Mouse (Mus musculus) E14TG2a.4 (cell line): ENCODE data around the gene Scfd2.

Experiments
- H3K27me3 ChIP-seq: 2 replicates; pipeline ENCODE4 v1.6.1; 2014; ENCODE audit warnings: low read length, control low read depth; ENCODE audit not compliant: insufficient read depth
- H3K36me3 ChIP-seq: 2 replicates; pipeline ENCODE4 v1.6.1; 2014; ENCODE audit warnings: low read length, control low read depth; ENCODE audit not compliant: insufficient read depth
- H3K4me1 ChIP-seq: replicated peaks from 2 replicates; pipeline ENCODE4 v1.6.1; 2014; ENCODE audit warnings: low read depth, low read length, control low read depth
- H3K4me3 ChIP-seq: replicated peaks from 2 replicates; pipeline ENCODE4 v1.5.1; 2014; ENCODE audit warnings: mild to moderate bottlenecking, low read length
- H3K9me3 ChIP-seq: 2 replicates; pipeline ENCODE4 v1.6.1; 2014; ENCODE audit warnings: low read length, control low read depth
- CTCF ChIP-seq: conservative IDR thresholded peaks from 2 replicates; pipeline ENCODE4 v1.5.1; 2014; ENCODE audit warnings: low read length
- NANOG ChIP-seq: IDR thresholded peaks from 2 replicates; pipeline ENCODE4 v1.6.1; 2014; ENCODE audit warnings: borderline replicate concordance, low read length, mixed read lengths
- POU5F1 ChIP-seq: IDR thresholded peaks from 2 replicates; pipeline ENCODE4 v1.6.1; 2014; ENCODE audit warnings: low read length, borderline replicate concordance

Scfd2 gene

DNA sequence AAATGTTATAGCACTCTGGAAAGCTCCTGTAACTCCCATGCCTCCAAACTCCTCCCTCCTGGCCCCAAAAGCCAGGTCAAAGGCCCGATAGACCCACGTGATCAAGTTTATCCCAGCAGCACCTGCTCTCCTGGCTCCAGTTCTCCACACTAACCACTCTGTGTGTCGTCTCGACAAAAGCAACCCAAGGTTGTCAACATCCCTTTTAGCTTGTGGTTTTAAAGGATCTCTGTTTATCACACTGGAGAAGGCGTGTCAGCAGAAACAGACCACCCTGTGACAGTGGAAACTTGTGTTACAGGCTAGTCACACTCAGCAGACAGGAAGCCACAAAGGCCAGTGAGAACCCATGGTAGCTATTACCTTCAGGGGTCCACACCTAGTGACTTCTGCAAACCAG lies 127.5 kb downstream of the Scfd2 start:
- no peak overlapping the region for H3K4me3 ChIP-seq
- H3K36me3 ChIP-seq, result no peaks in the 10 kb centered on the region
- TF ChIP-seq POU5F1 (no peak), CTCF (no peak), NANOG (no peak)
- H3K4me1 ChIP-seq, result no peaks in the 10 kb centered on the region
- H3K9me3 ChIP-seq, result no peaks in the 10 kb centered on the region
- no peaks in the 10 kb centered on the region for H3K27me3 ChIP-seq

DNA sequence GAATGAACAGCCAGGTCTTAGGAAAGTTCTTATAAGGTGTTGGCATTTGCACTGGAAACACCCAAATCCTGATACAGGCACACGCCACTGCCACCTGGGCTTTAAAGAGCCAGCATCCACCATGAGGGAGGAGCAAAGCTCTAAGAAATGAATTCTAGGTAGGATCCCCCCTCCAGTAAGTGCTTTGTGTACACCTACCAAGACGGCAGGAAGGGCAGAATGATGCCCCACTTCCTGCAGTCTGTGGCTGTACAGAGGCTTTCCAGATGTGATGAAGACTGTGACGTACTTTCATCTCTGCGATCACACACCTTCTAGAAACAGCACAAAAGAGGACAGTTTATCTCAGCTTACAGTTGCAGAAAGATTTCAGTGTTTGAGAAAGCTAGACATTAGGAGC lies 128.9 kb downstream of the Scfd2 start:
- Histone ChIP-seq H3K27me3 (no peaks in the 10 kb centered on the region), H3K36me3 (no peaks in the 10 kb centered on the region), H3K9me3 (no peaks in the 10 kb centered on the region), H3K4me1 (no peaks in the 10 kb centered on the region), H3K4me3 (no peak overlapping the region)
- TF ChIP-seq CTCF (no peak), NANOG (no peak), POU5F1 (no peak)

DNA sequence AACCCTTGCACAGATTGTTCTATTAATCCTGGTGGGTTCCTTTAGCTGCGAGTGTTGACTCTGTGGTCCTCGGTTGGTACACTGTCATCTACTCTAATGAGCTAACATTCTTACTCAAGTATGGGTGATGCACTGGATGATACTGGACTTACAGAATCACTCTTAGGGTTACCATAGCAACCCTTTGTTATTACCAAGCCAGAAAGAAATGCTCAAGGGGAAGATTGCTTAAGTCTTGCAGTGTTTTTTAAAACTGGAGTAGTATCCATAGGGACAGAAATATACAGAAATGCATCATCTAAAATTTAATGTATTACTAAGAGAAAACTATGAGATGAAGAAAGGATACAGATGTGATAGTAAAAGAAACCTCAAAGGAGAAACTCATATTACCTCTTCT lies 139.8 kb downstream of the Scfd2 start:
- Histone ChIP-seq H3K36me3 (no peaks in the 10 kb centered on the region), H3K27me3 (no peaks in the 10 kb centered on the region), H3K4me3 (no peak overlapping the region), H3K4me1 (peaks cover 10% of the 10 kb centered on the region), H3K9me3 (no peaks in the 10 kb centered on the region)
- TF ChIP-seq POU5F1 (no peak), NANOG (no peak), CTCF (no peak)

GRCm38 (mm10) chr5:74391346-74391745 lies 140.2 kb downstream of the Scfd2 start:
- Histone ChIP-seq H3K36me3 (no peaks in the 10 kb centered on the region), H3K9me3 (no peaks in the 10 kb centered on the region), H3K27me3 (no peaks in the 10 kb centered on the region), H3K4me3 (no peak overlapping the region), H3K4me1 (peaks cover 10% of the 10 kb centered on the region)
- TF ChIP-seq POU5F1 (no peak), CTCF (no peak), NANOG (no peak)

DNA sequence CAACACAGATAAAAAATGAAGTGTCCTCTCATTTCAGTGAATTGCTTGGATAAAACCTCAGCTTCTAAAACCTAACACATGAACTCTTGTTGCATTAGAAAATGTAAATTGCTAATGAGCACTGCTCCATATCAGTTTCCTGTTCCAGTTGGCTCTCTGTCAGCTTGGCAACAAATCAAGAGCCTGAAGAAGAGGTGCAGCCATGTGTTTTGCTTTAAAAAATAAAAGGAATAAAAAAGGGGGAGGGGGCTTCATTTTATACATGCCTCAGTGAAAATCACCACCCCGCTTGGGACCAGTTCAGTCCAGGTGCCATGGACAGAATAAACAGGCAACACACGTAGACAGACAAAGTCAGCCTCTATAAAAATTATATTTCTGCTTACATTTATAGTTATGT lies 142.7 kb downstream of the Scfd2 start:
- no peaks in the 10 kb centered on the region for H3K27me3 ChIP-seq
- H3K4me1 ChIP-seq, result peaks cover 17% of the 10 kb centered on the region
- no peaks in the 10 kb centered on the region for H3K9me3 ChIP-seq
- H3K4me3 ChIP-seq, result no peak overlapping the region
- no peaks in the 10 kb centered on the region for H3K36me3 ChIP-seq
- TF ChIP-seq POU5F1 (no peak), NANOG (no peak), CTCF (no peak)

- peaks cover 22% of the 10 kb centered on the region for H3K4me1 ChIP-seq
- no peak for TF ChIP-seq POU5F1
- TF ChIP-seq CTCF, result no peak
- no peak for TF ChIP-seq NANOG
These were observed 143.5 kb downstream of the Scfd2 start for GRCm38 (mm10) chr5:74388101-74388500.

GRCm38 (mm10) chr5:74387143-74387886 lies 144.2 kb downstream of the Scfd2 start:
- H3K27me3 ChIP-seq, result no peaks in the 10 kb centered on the region
- no peaks in the 10 kb centered on the region for H3K9me3 ChIP-seq
- H3K36me3 ChIP-seq, result no peaks in the 10 kb centered on the region
- no peak overlapping the region for H3K4me3 ChIP-seq
- peaks cover 30% of the 10 kb centered on the region for H3K4me1 ChIP-seq
- TF ChIP-seq NANOG, result no peak

More at GRCm38 (mm10) chr5:74388101-74388500, 143.5 kb downstream of the Scfd2 start:
- Histone ChIP-seq H3K36me3 (no peaks in the 10 kb centered on the region), H3K4me3 (no peak overlapping the region), H3K27me3 (no peaks in the 10 kb centered on the region), H3K9me3 (no peaks in the 10 kb centered on the region)

DNA sequence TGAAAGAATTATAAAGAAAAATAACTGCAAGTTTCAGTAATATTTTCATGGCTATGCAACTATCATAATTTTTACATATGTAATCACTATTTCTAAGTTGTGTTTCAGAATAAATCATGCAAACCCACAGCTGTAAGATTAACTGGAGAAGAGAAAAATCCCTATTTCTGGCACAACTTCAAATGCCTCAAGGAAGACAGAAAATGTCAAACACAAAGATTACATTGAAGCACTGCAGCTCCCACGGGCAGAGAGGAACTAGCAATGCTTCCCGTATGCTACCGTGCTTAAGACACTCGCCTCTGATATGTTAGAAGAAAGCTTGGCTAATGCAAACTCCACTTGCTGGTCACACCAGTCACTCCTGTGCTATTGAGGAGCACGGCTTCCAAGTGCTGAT lies 151.5 kb downstream of the Scfd2 start:
- Histone ChIP-seq H3K4me1 (peaks cover 24% of the 10 kb centered on the region), H3K9me3 (no peaks in the 10 kb centered on the region), H3K4me3 (no peak overlapping the region), H3K36me3 (no peaks in the 10 kb centered on the region), H3K27me3 (no peaks in the 10 kb centered on the region)
- no peak for TF ChIP-seq POU5F1
- no peak for TF ChIP-seq CTCF
- no peak for TF ChIP-seq NANOG

GRCm38 (mm10) chr5:74366710-74367101 lies 164.9 kb downstream of the Scfd2 start:
- no peaks in the 10 kb centered on the region; the same call in 1 of the 2 replicates for H3K4me1 ChIP-seq
- H3K36me3 ChIP-seq, result no peaks in the 10 kb centered on the region
- no peaks in the 10 kb centered on the region for H3K27me3 ChIP-seq
- no peak overlapping the region for H3K4me3 ChIP-seq
- no peaks in the 10 kb centered on the region for H3K9me3 ChIP-seq
- TF ChIP-seq POU5F1 (no peak), NANOG (no peak), CTCF (no peak)
